Mouse (Mus musculus): ENCODE results near the gene Cth.

Gene Cth

DNA sequence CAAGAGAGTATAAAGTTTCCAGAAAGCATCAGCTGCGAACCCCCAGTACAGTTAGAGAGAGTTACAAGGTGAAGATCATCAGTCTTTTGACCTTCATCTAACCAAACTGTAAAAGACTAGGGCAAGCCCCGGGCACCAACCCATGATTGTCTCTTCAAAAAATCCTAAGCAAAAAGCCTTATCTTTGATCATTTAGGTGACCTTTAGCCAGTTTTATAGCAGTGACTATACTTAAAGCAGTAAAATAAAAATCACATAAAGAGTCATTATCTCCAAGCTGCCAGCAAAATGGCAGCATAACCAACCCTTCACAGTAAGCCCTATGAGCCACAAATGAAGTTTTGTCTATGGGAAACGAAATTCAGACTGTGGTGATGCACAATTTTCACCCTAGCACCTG, 14.6 kb downstream of the Cth start:
- DNase-seq (ENCODE audit: low spot score in 2 of 2) = no peak

DNA sequence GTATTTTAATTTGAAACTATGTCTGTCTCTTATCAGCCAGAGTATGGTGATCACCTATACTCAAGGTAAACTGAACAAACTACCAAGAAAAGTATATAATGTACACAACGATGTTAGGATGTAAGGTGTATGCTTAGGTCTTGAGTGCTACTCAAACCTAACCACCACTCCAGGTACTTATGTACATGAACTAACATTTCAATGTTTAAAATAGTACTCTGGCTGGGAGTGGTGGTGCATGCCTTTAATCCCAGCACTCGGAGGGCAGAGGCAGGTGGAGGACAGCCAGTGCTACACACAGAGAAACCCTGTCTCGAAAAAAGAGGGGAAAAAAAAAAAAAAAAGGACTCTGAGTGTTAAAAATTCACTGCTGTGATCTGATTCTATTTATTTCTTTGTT, 16.7 kb downstream of the Cth start:
- DNase-seq (ENCODE audit: low spot score in 2 of 2) = no peak

GRCm38 (mm10) chr3:157901721-157902120, 23.2 kb downstream of the Cth start:
- no peak for DNase-seq (ENCODE audit: low spot score in 2 of 2)

GRCm38 (mm10) chr3:157899986-157900385, 24.9 kb downstream of the Cth start:
- DNase-seq (ENCODE audit: low spot score in 2 of 2) = no peak

DNA sequence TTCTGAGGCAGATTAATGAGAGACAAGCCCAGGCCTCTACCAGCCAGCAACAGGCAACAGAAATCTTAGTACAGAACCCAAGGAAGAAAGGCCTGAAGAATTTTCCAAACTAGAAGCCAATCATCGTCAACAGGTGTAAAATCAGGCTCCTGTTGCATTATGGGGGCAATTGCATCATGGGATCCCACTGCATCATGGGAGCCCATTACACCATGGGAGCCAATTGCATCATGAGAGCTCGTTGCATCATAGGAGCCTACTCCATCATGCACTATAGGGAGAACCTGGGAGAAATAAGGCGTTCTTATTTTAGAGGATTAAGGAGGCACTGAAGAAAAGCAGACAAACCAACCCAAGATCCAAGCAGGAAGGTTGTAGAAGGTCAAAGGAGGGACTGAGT, 27.2 kb downstream of the Cth start:
- DNase-seq (ENCODE audit: low spot score in 2 of 2) = no peak

DNA sequence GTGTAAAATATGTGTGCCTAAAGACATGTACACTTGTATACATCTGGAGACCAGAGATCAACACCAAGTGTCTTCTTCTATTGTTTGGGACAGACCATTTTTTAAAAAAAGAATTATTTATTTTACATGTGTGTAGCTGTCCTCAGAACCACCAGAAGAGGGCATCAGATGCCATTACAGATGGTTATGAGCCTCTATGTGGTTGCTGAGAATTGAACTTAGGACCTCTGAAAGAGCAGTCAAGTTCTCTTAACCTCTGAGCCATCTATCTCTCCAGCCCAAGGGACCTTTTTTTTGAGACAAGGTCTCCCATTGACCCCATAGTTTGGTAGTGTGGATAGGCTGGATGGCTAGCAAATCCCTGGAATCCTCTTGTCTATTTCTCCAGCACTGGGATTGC, 33.1 kb downstream of the Cth start:
- DNase-seq (ENCODE audit: low spot score in 2 of 2) = no peak

- peak; percentile 32 to 34 for DNase-seq (ENCODE audit: low spot score in 2 of 2)
These were observed 40.7 kb downstream of the Cth start for GRCm38 (mm10) chr3:157884081-157884643.

GRCm38 (mm10) chr3:157883085-157883484, 41.8 kb downstream of the Cth start:
- DNase-seq (ENCODE audit: low spot score in 2 of 2) = no peak

DNA sequence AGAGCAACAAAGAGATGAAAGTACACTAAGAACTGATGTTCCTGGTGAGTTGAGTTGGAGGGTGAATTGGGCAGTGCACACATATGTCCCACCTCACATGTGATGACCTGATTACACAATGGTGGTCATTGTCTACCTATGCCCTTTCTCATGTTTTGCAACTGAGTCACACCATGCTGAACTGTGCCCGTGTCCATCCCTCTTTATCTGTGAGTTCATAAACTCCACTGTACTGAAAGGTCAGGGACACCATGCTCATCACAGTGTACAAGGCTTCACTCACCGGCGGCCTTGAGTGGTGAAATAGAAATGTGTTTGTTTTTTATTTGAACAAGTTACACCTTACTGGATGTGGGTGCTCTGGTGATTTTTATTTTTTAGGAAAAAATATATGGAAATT, 42.9 kb downstream of the Cth start:
- no peak for DNase-seq (ENCODE audit: low spot score in 2 of 2)

GRCm38 (mm10) chr3:157880983-157881382, 43.9 kb downstream of the Cth start:
- no peak for DNase-seq (ENCODE audit: low spot score in 2 of 2)

DNA sequence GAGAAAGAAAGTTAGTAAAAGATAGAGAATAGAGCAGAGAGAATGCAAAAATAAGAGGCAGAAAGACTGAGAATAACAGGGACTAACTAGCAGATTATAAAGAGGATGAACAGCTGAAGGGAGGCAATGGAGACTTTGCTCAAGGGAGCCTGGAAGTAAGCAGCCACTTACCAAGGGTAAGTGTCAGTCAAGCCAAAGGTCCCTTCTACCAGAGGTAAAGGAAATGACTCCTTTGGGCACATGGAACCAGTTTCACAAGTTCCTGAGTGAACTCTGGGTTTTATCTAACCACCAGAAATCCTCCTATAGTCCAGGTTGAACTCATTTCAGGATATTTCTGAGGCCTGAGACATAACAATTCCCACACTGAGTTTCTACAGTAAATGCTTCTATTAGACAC, 47.0 kb downstream of the Cth start:
- DNase-seq (ENCODE audit: low spot score in 2 of 2) = no peak

- peak; percentile 70 to 73 for DNase-seq (ENCODE audit: low spot score in 2 of 2)
These were observed 48.3 kb downstream of the Cth start for GRCm38 (mm10) chr3:157876439-157877156.

DNA sequence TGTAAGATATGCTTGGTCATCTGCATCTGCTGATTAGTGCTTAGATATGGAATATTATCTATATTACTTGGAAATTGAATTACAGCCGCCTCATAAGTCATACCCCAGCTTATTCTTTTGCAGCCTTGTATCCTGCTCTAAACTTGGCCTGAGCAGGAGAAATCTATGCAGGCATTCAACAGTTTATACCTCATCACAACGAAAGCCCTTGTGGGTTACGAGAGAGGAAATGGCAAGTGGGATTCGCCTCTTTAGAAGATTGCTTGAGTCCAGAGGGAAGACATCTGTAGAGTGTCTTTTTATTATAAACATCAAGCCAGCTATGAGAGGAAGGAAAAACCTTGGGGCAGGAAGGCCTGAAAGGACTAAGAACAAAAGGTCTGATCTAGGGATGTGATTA, 52.0 kb downstream of the Cth start:
- no peak for DNase-seq (ENCODE audit: low spot score in 2 of 2)

- DNase-seq (ENCODE audit: low spot score in 2 of 2) = no peak
These were observed 57.0 kb downstream of the Cth start for GRCm38 (mm10) chr3:157867836-157868235.

DNA sequence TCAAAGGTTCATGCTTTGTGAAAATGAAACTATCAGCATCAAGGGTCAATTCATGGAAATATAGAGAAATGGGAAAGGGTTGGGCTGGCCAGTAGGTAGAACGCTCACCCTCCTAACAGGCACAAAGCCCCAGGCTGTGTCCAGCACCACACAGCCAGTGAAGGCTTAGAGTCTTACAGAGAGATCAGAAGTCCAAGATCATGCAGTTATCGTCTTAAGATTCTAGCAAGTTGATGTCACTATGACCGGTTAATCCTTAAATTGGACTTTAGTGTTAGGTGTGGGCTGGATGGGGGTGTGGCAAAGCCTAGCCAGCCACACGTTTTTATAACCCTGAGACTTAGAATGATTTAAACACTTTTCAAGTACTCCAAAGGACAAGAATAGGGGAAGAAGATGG, 58.6 kb downstream of the Cth start:
- no peak for DNase-seq (ENCODE audit: low spot score in 2 of 2)

GRCm38 (mm10) chr3:157865848-157866247, 59.0 kb downstream of the Cth start:
- DNase-seq (ENCODE audit: low spot score in 2 of 2) = no peak

DNA sequence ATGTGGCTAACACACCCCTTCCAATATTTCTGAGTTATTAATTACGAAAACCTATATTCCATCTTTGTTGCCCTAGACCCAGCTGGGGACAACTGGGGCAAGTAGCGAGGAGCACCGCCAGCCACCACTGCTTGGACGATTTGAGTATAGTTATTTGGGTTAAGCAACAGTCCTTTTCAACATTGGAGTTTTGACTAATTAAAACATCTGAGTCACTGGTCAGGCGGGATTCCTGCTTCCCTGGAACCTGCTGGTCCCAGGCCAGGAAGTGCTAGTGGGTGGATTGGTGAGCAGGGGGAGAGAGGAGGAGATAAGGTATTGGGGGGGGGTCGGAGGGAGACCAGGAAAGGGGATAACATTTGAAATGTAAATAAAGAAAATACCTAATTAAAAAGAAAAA, 59.4 kb downstream of the Cth start:
- no peak for DNase-seq (ENCODE audit: low spot score in 2 of 2)

GRCm38 (mm10) chr3:157852806-157853205, 72.1 kb downstream of the Cth start:
- DNase-seq (ENCODE audit: low spot score in 2 of 2) = no peak

- DNase-seq (ENCODE audit: low spot score in 2 of 2) = no peak
These were observed 76.4 kb downstream of the Cth start for GRCm38 (mm10) chr3:157848503-157848902.

DNA sequence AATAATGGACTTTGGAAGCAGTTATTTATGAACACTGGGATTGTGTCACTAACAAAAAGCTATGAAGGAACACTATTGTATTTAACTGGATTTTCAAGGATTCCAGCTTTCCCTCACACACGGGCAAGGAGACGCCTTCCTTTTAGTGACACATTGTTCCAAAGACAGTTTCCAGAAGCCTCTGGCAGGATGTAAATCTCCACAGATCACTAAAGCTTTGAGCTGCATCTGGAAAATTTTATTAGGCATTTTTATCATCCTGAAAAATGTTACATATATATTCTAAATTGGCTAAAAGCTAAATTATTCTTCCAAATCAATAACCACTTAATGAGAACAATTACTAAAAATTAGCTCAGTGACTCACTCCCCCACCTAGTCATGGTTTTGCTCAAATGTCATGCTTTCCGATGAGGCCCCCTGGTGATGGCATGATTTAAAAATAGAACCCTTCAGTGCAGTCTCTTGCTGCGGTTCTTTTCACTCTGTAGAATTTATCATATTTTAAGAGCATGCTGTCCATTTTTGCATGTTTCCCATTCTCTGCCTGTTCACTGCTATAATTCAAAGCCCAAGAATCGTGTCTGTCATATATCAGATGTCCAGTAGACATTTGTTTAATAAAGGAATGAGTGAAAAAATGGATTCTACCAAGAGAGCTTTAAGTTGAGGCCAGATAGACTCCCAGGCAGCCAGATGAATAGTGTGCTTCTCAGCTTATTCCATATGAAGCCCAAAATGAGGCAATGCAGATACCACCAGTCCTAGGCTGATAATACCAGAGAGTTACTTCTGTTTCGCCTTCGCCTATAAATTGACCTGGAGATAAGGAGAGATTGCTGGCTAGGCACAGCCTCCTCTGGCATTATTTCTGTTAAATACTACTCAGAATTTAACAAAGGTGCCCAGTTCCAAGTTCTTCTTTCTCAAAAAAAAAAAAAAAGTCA, 77.3 kb downstream of the Cth start:
- no peak for DNase-seq (ENCODE audit: low spot score in 2 of 2)
